Mouse (Mus musculus): Measurements from ENCODE around the gene Slc9a9. TPM values are rescaled to one million over a fixed set of nuclear protein-coding genes. Genes with fewer than 3 reads are reported as not detected.

Gene Slc9a9
- polyA plus RNA-seq, 2 experiments: 3.7 to 5.1 TPM

GRCm38 (mm10) chr9:95077938-95078337 lies 408.2 kb downstream of the Slc9a9 start:
- Histone ChIP-seq H3K27ac (replicated peaks; ENCODE audit: low read depth, low read length) (no peak overlapping the region), H3K9ac (ENCODE audit: low read depth, low read length, severe bottlenecking) (no peak overlapping the region), H3K4me2 (replicated peaks; ENCODE audit: low read depth, low read length, severe bottlenecking) (no peak overlapping the region), H3K27me3 (ENCODE audit: control insufficient read depth, insufficient read depth, low read length) (no peaks in the 10 kb centered on the region), H3K36me3 (ENCODE audit: control insufficient read depth, insufficient read depth, low read length) (no peaks in the 10 kb centered on the region), H3K4me1 (ENCODE audit: control insufficient read depth, insufficient read depth, low read length) (peaks cover 9% of the 10 kb centered on the region; the same call in 1 of the 2 replicates), H3K9me3 (ENCODE audit: control insufficient read depth, low read length) (no peaks in the 10 kb centered on the region), H3K4me3 (replicated peaks; ENCODE audit: low read length) (no peak overlapping the region)
- 81% methylated on average over 5 of the region's 5 CpGs for WGBS
- DNase-seq (ENCODE audit: low spot score) (no peak), ATAC-seq (ENCODE audit: low FRiP score, low read depth) (no peak)
- TF ChIP-seq POLR2A (IDR thresholded peaks at IDR 0.05; ENCODE audit: borderline replicate concordance, extremely low read depth, insufficient read depth, insufficient read length): no peak

- Histone ChIP-seq H3K9ac (ENCODE audit: low read depth, low read length, severe bottlenecking) (no peak overlapping the region), H3K4me1 (ENCODE audit: control insufficient read depth, insufficient read depth, low read length) (peaks cover 3% of the 10 kb centered on the region; the same call in 1 of the 2 replicates), H3K4me3 (replicated peaks; ENCODE audit: low read length) (no peak overlapping the region), H3K27me3 (ENCODE audit: control insufficient read depth, insufficient read depth, low read length) (no peaks in the 10 kb centered on the region), H3K27ac (replicated peaks; ENCODE audit: low read depth, low read length) (no peak overlapping the region), H3K36me3 (ENCODE audit: control insufficient read depth, insufficient read depth, low read length) (no peaks in the 10 kb centered on the region), H3K9me3 (ENCODE audit: control insufficient read depth, low read length) (no peaks in the 10 kb centered on the region), H3K4me2 (replicated peaks; ENCODE audit: low read depth, low read length, severe bottlenecking) (no peak overlapping the region)
- no peak for TF ChIP-seq POLR2A (IDR thresholded peaks at IDR 0.05; ENCODE audit: borderline replicate concordance, extremely low read depth, insufficient read depth, insufficient read length)
- ATAC-seq (ENCODE audit: low FRiP score, low read depth) (no peak), DNase-seq (ENCODE audit: low spot score) (no peak)
- 73% methylated on average over 3 of the region's 3 CpGs for WGBS
Observed at GRCm38 (mm10) chr9:95078626-95079025, 408.9 kb downstream of the Slc9a9 start.

- no peak for TF ChIP-seq POLR2A (IDR thresholded peaks at IDR 0.05; ENCODE audit: borderline replicate concordance, extremely low read depth, insufficient read depth, insufficient read length)
- Histone ChIP-seq H3K36me3 (ENCODE audit: control insufficient read depth, insufficient read depth, low read length) (no peaks in the 10 kb centered on the region), H3K27ac (replicated peaks; ENCODE audit: low read depth, low read length) (no peak overlapping the region), H3K4me2 (replicated peaks; ENCODE audit: low read depth, low read length, severe bottlenecking) (no peak overlapping the region), H3K4me1 (ENCODE audit: control insufficient read depth, insufficient read depth, low read length) (no peaks in the 10 kb centered on the region), H3K9ac (ENCODE audit: low read depth, low read length, severe bottlenecking) (no peak overlapping the region), H3K9me3 (ENCODE audit: control insufficient read depth, low read length) (no peaks in the 10 kb centered on the region), H3K27me3 (ENCODE audit: control insufficient read depth, insufficient read depth, low read length) (no peaks in the 10 kb centered on the region), H3K4me3 (replicated peaks; ENCODE audit: low read length) (no peak overlapping the region)
- no peak for DNase-seq (ENCODE audit: low spot score)
- ATAC-seq (ENCODE audit: low FRiP score, low read depth): no peak
Observed at GRCm38 (mm10) chr9:95079951-95080350, 410.2 kb downstream of the Slc9a9 start.

DNA sequence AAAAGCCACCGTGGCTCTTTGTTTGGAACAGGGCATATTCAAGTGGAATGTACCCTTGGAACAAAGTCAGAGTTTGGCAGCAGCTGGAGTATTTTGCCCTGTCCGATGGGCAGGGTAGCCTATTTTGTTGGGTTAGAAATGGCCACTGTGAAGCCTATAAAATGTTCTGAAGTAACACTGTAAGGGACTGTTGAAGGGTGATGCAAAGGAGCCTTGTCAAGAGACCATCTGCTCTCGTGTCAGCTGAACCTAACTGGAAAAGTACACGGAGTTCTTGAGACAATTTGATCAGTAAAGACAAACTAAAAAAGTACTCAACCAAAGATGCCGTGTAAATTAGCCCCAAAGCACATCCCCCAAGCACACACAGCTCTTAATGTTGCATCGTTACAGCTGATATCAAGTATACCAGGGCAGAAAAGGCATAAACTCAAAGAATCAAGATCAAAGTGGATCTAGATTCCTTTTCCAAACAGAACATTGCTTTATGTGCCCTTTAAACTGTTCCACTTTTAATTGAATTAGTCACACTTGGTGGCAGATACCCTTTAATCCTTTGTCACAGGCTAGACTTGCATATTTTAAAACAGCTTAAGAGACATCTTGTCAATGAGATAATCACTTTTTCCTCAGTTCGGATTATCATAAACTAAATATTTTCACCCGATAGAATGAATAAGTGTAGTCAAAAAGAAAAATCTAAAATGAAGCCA lies 416.6 kb downstream of the Slc9a9 start:
- Histone ChIP-seq H3K4me3 (replicated peaks; ENCODE audit: low read length) (no peak overlapping the region), H3K27me3 (ENCODE audit: control insufficient read depth, insufficient read depth, low read length) (no peaks in the 10 kb centered on the region), H3K9me3 (ENCODE audit: control insufficient read depth, low read length) (no peaks in the 10 kb centered on the region), H3K4me2 (replicated peaks; ENCODE audit: low read depth, low read length, severe bottlenecking) (no peak overlapping the region), H3K9ac (ENCODE audit: low read depth, low read length, severe bottlenecking) (no peak overlapping the region), H3K36me3 (ENCODE audit: control insufficient read depth, insufficient read depth, low read length) (no peaks in the 10 kb centered on the region), H3K4me1 (ENCODE audit: control insufficient read depth, insufficient read depth, low read length) (no peaks in the 10 kb centered on the region), H3K27ac (replicated peaks; ENCODE audit: low read depth, low read length) (no peak overlapping the region)
- no peak for TF ChIP-seq POLR2A (IDR thresholded peaks at IDR 0.05; ENCODE audit: borderline replicate concordance, extremely low read depth, insufficient read depth, insufficient read length)
- DNase-seq (ENCODE audit: low spot score): no peak
- 68% methylated on average over 8 of the region's 8 CpGs for WGBS
- ATAC-seq (ENCODE audit: low FRiP score, low read depth): no peak

- no peak for DNase-seq (ENCODE audit: low spot score)
- no peaks in the 10 kb centered on the region for H3K4me1 ChIP-seq (ENCODE audit: control insufficient read depth, insufficient read depth, low read length)
- no peak for ATAC-seq (ENCODE audit: low FRiP score, low read depth)
- WGBS: 94% methylated on average over 4 of the region's 4 CpGs
- H3K4me3 ChIP-seq (replicated peaks; ENCODE audit: low read length): no peak overlapping the region
- H3K27me3 ChIP-seq (ENCODE audit: control insufficient read depth, insufficient read depth, low read length): no peaks in the 10 kb centered on the region
- H3K4me2 ChIP-seq (replicated peaks; ENCODE audit: low read depth, low read length, severe bottlenecking): no peak overlapping the region
- H3K27ac ChIP-seq (replicated peaks; ENCODE audit: low read depth, low read length): no peak overlapping the region
- no peaks in the 10 kb centered on the region for H3K36me3 ChIP-seq (ENCODE audit: control insufficient read depth, insufficient read depth, low read length)
- H3K9ac ChIP-seq (ENCODE audit: low read depth, low read length, severe bottlenecking): no peak overlapping the region
- TF ChIP-seq POLR2A (IDR thresholded peaks at IDR 0.05; ENCODE audit: borderline replicate concordance, extremely low read depth, insufficient read depth, insufficient read length): no peak
- no peaks in the 10 kb centered on the region for H3K9me3 ChIP-seq (ENCODE audit: control insufficient read depth, low read length)
Observed at GRCm38 (mm10) chr9:95088221-95088620, 418.5 kb downstream of the Slc9a9 start.
